Mouse (Mus musculus) erythroblast, adult 5-6 weeks (primary cell): Measurements from ENCODE around the gene Mlxipl. TPM values are rescaled to one million over a fixed set of nuclear protein-coding genes. Genes with fewer than 3 reads are reported as not detected.

Experiments used
- ATAC-seq: replicated peaks from 2 replicates; pipeline ENCODE4 v1.8.0; 2016; ENCODE audit warnings: moderate number of reproducible peaks, mild to moderate bottlenecking, moderate TSS enrichment, inconsistent platforms; ENCODE audit not compliant: poor library complexity, low FRiP score, severe bottlenecking
- total RNA-seq, 2 experiments: library from RNA; stranded (forward) in 1 of 2; stranded (reverse) in 1 of 2; fragments of 150-400 nt in 1 of 2; fragments of 200-764, 138-1000 nt in 1 of 2; gene quantifications; 2 replicates each; pipeline versions ENCODE4 v1.2.3 to v1.2.4; 2015 to 2017; ENCODE audit warnings: low replicate concordance in 2 of 2

The Mlxipl gene
- total RNA-seq, 2 experiments from 2014 or later: 0.51 TPM; not detected in 1

GRCm38 (mm10) chr5:135077564-135078481 is 11.9 kb upstream of the Mlxipl start, which contains the start of gene Vps37d:
Gene Vps37d (minus strand): TSS chr5:135078266.
- peak; percentile 78 for ATAC-seq

GRCm38 (mm10) chr5:135078482-135078810 is 11.2 kb upstream of the Mlxipl start:
- 0 out of 2 replicates have a peak, but pooled peaks have one; percentile 7 for ATAC-seq

- ATAC-seq: no peak
These were observed 10.1 kb upstream of the Mlxipl start for GRCm38 (mm10) chr5:135079578-135079977.

- ATAC-seq: no peak
These were observed 9.2 kb upstream of the Mlxipl start for GRCm38 (mm10) chr5:135080539-135080938.

- no peak for ATAC-seq
These were observed 2.8 kb upstream of the Mlxipl start for GRCm38 (mm10) chr5:135086871-135087270.

- no peak for ATAC-seq
These were observed 11.3 kb downstream of the Mlxipl start for GRCm38 (mm10) chr5:135100981-135101380.

- no peak for ATAC-seq
These were observed 14.4 kb downstream of the Mlxipl start for GRCm38 (mm10) chr5:135103999-135104660.

GRCm38 (mm10) chr5:135106758-135107256 is 17.1 kb downstream of the Mlxipl start:
- ATAC-seq: peak; percentile 73

- no peak for ATAC-seq
These were observed 18.1 kb downstream of the Mlxipl start for GRCm38 (mm10) chr5:135107521-135108501.

GRCm38 (mm10) chr5:135109017-135109416 is 19.3 kb downstream of the Mlxipl start:
- ATAC-seq: no peak

- no peak for ATAC-seq
These were observed 19.7 kb downstream of the Mlxipl start for GRCm38 (mm10) chr5:135109426-135109825.

- no peak for ATAC-seq
These were observed 20.3 kb downstream of the Mlxipl start for GRCm38 (mm10) chr5:135109976-135110375.

- no peak for ATAC-seq
These were observed 24.1 kb downstream of the Mlxipl start for GRCm38 (mm10) chr5:135113782-135114181.

- no peak for ATAC-seq
These were observed 25.6 kb downstream of the Mlxipl start for GRCm38 (mm10) chr5:135115241-135115640.

- peak; percentile 66; the same call in 1 of the 2 replicates for ATAC-seq
These were observed 28.9 kb downstream of the Mlxipl start for GRCm38 (mm10) chr5:135118589-135119081.

- ATAC-seq: no peak
These were observed 31.1 kb downstream of the Mlxipl start for GRCm38 (mm10) chr5:135120753-135121152.

GRCm38 (mm10) chr5:135126121-135126520 is 36.4 kb downstream of the Mlxipl start:
- no peak for ATAC-seq

GRCm38 (mm10) chr5:135127669-135128068 is 38.0 kb downstream of the Mlxipl start:
- no peak for ATAC-seq

GRCm38 (mm10) chr5:135129747-135130146 is 40.1 kb downstream of the Mlxipl start:
- ATAC-seq: no peak
